Mouse (Mus musculus) mouse trophoblast stem cell (cell line): ENCODE measurements around the gene Yif1b.
"Not testable (repeated sequence)": the region's sequence is repeated elsewhere in the genome, so short reads cannot be mapped to it uniquely, and the experiment has no call there.

Experiments
- in situ Hi-C, 2 experiments: fragments of 300-500 bp; cut with MseI, MboI; formaldehyde crosslinking; loops; 2 replicates in 1 of 2; 3 replicates in 1 of 2; pipeline ENCODE4 v1.15.1; 2025

The Yif1b gene

GRCm38 (mm10) chr7:29238019-29238967, at the start of gene Yif1b:
Gene Yif1b (plus strand): TSS chr7:29238329.
- in situ Hi-C loops, result no loop called here

- in situ Hi-C loops, result not testable (repeated sequence)
Observed at GRCm38 (mm10) chr7:29194230-29194629, 43.9 kb upstream of the Yif1b start.

- in situ Hi-C loops, result loop anchor here in 1 of 2 experiments (25.0 kb wide), 1 partner anchor 510 kb away; no protein-coding TSS in a partner anchor
Observed at GRCm38 (mm10) chr7:29202577-29202976, 35.6 kb upstream of the Yif1b start.

GRCm38 (mm10) chr7:29211013-29211412, 27.1 kb upstream of the Yif1b start:
- in situ Hi-C loops, result loop anchor here in 1 of 2 experiments (25.0 kb wide), 1 partner anchor 501 kb away; no protein-coding TSS in a partner anchor

GRCm38 (mm10) chr7:29211415-29212198, 26.5 kb upstream of the Yif1b start:
- in situ Hi-C loops, result loop anchor here in 1 of 2 experiments (25.0 kb wide), 1 partner anchor 501 kb away; no protein-coding TSS in a partner anchor

- in situ Hi-C loops, result loop anchor here in 1 of 2 experiments (25.0 kb wide), 1 partner anchor 500 kb away; no protein-coding TSS in a partner anchor
Observed at GRCm38 (mm10) chr7:29212199-29212765, 25.8 kb upstream of the Yif1b start.

- in situ Hi-C loops, result loop anchor here in 1 of 2 experiments (25.0 kb wide), 1 partner anchor 499 kb away; no protein-coding TSS in a partner anchor
Observed at GRCm38 (mm10) chr7:29212775-29213560, 25.2 kb upstream of the Yif1b start.

GRCm38 (mm10) chr7:29213675-29214082, 24.4 kb upstream of the Yif1b start, which contains the start of gene Catsperg1:
Gene Catsperg1 (minus strand): TSS chr7:29214035.
- in situ Hi-C loops, result loop anchor here in 1 of 2 experiments (25.0 kb wide), 1 partner anchor 499 kb away; no protein-coding TSS in a partner anchor

GRCm38 (mm10) chr7:29214236-29214635, 23.9 kb upstream of the Yif1b start:
- in situ Hi-C loops, result loop anchor here in 1 of 2 experiments (25.0 kb wide), 1 partner anchor 498 kb away; no protein-coding TSS in a partner anchor

- in situ Hi-C loops, result loop anchor here in 1 of 2 experiments (25.0 kb wide), 1 partner anchor 497 kb away; no protein-coding TSS in a partner anchor
Observed at GRCm38 (mm10) chr7:29214846-29215245, 23.3 kb upstream of the Yif1b start.

GRCm38 (mm10) chr7:29224756-29225394, 13.3 kb upstream of the Yif1b start:
- in situ Hi-C loops, result loop anchor here in 1 of 2 experiments (25.0 kb wide), 1 partner anchor 487 kb away; no protein-coding TSS in a partner anchor

- in situ Hi-C loops, result no loop called here
Observed at GRCm38 (mm10) chr7:29225520-29225919, 12.6 kb upstream of the Yif1b start.

- in situ Hi-C loops, result no loop called here
Observed at GRCm38 (mm10) chr7:29228202-29228601, 9.9 kb upstream of the Yif1b start.

- in situ Hi-C loops, result loop anchor here in 1 of 2 experiments (5.0 kb wide), 1 partner anchor 48 kb away; the partner anchor contains the start of gene Psmd8
Observed at GRCm38 (mm10) chr7:29230560-29230959, 7.6 kb upstream of the Yif1b start.

- in situ Hi-C loops, result loop anchor here in 1 of 2 experiments (5.0 kb wide), 1 partner anchor 49 kb away; the partner anchor contains the start of gene Psmd8
Observed at GRCm38 (mm10) chr7:29231517-29231916, 6.6 kb upstream of the Yif1b start.

- in situ Hi-C loops, result loop anchor here in 1 of 2 experiments (5.0 kb wide), 1 partner anchor 50 kb away; the partner anchor contains the start of gene Psmd8
Observed at GRCm38 (mm10) chr7:29232247-29233013, 5.7 kb upstream of the Yif1b start, which contains the start of gene Kcnk6. Gene Kcnk6 (minus strand): TSS chr7:29232515.

- in situ Hi-C loops, result loop anchor here in 1 of 2 experiments (5.0 kb wide), 1 partner anchor 51 kb away; the partner anchor contains the start of gene Psmd8
Observed at GRCm38 (mm10) chr7:29233745-29234144, 4.4 kb upstream of the Yif1b start.

- in situ Hi-C loops, result loop anchor here in 1 of 2 experiments (5.0 kb wide), 1 partner anchor 52 kb away; the partner anchor contains the start of gene Psmd8
Observed at GRCm38 (mm10) chr7:29234661-29235060, 3.5 kb upstream of the Yif1b start.
